Mouse (Mus musculus) embryonic facial prominence, embryonic 12.5 days (tissue): ENCODE measurements around the gene Rnf157. TPM values are rescaled to one million over a fixed set of nuclear protein-coding genes. Genes with fewer than 3 reads are reported as not detected.

Experiments used
- ATAC-seq: fragments of 200-750 bp; cut with Nextera tagmentation; 2 replicates; pipeline ENCODE4 v1.8.0; 2017; ENCODE audit not compliant: insufficient number of reproducible peaks, insufficient read depth, low FRiP score, low TSS enrichment
- H3K27ac ChIP-seq: fragments of 300-500 bp; sonication (generic); 2 replicates; pipeline ENCODE4 v1.5.1; 2016; ENCODE audit warnings: mild to moderate bottlenecking
- H3K27me3 ChIP-seq: fragments of 300-500 bp; sonication (generic); 2 replicates; pipeline ENCODE4 v1.6.1; 2016; ENCODE audit warnings: mild to moderate bottlenecking, moderate library complexity
- H3K36me3 ChIP-seq: fragments of 300-500 bp; sonication (generic); 2 replicates; pipeline ENCODE4 v1.6.1; 2016; ENCODE audit warnings: mild to moderate bottlenecking
- H3K4me1 ChIP-seq: fragments of 300-500 bp; sonication (generic); 2 replicates; pipeline ENCODE4 v1.6.1; 2016
- H3K4me2 ChIP-seq: fragments of 300-500 bp; sonication (generic); replicated peaks from 2 replicates; pipeline ENCODE4 v1.6.1; 2016; ENCODE audit warnings: mild to moderate bottlenecking, moderate library complexity
- H3K4me3 ChIP-seq: fragments of 300-500 bp; sonication (generic); 2 replicates; pipeline ENCODE4 v1.5.1; 2016; ENCODE audit warnings: mild to moderate bottlenecking
- H3K9ac ChIP-seq: fragments of 300-500 bp; sonication (generic); 2 replicates; pipeline ENCODE4 v1.6.1; 2016; ENCODE audit warnings: mild to moderate bottlenecking, moderate library complexity
- H3K9me3 ChIP-seq: fragments of 300-500 bp; sonication (generic); 2 replicates; pipeline ENCODE4 v1.6.1; 2016; ENCODE audit warnings: mild to moderate bottlenecking, moderate library complexity
- WGBS: fragments of 180-500 bp; shearing (Covaris S2); methylation state at CpG from one replicate; pipeline ENCODE4 v1.1.7; 2016; 5-methylcytosine and 5-hydroxymethylcytosine counted together
- polyA plus RNA-seq: library from polyadenylated mRNA; unstranded; fragments of >200 nt; fragmentation: Nextera tagmentation; extraction: Ambion mirVana; gene quantifications from 2 replicates; pipeline ENCODE4 v1.2.1, GENCODE M21; 2016

Rnf157 gene
- polyA plus RNA-seq, 1 experiment from 2014 or later: 27.4 TPM

- Histone ChIP-seq H3K4me3 (no peak overlapping the region), H3K27me3 (no peaks in the 10 kb centered on the region), H3K4me1 (no peaks in the 10 kb centered on the region), H3K9ac (no peak overlapping the region), H3K9me3 (no peaks in the 10 kb centered on the region), H3K27ac (no peak overlapping the region), H3K36me3 (peaks cover 70% of the 10 kb centered on the region), H3K4me2 (no peak overlapping the region)
- WGBS: 75% methylated on average over 7 of the region's 7 CpGs
- ATAC-seq: no peak
These were observed 65.8 kb downstream of the Rnf157 start for GRCm38 (mm10) chr11:116347012-116347411.

- Histone ChIP-seq H3K36me3 (peaks cover 41% of the 10 kb centered on the region; the same call in 1 of the 2 replicates), H3K27ac (no peak overlapping the region), H3K4me3 (no peak overlapping the region), H3K9ac (no peak overlapping the region), H3K27me3 (0 out of 2 replicates have a peak, but pooled peaks cover 6% of the 10 kb centered on the region), H3K4me1 (peaks cover 3% of the 10 kb centered on the region; the same call in 1 of the 2 replicates), H3K9me3 (no peaks in the 10 kb centered on the region), H3K4me2 (no peak overlapping the region)
- ATAC-seq: no peak
- 70% methylated on average over 25 of the region's 25 CpGs for WGBS
These were observed 70.6 kb downstream of the Rnf157 start for GRCm38 (mm10) chr11:116342069-116342791.

- peaks cover 4% of the 10 kb centered on the region; the same call in 1 of the 2 replicates for H3K36me3 ChIP-seq
- no peak overlapping the region for H3K4me3 ChIP-seq
- H3K4me2 ChIP-seq: no peak overlapping the region
- H3K27ac ChIP-seq: no peak overlapping the region
- WGBS: 80% methylated on average over 6 of the region's 6 CpGs
- H3K27me3 ChIP-seq: peaks cover 33% of the 10 kb centered on the region
- no peaks in the 10 kb centered on the region for H3K9me3 ChIP-seq
- H3K4me1 ChIP-seq: peaks cover 33% of the 10 kb centered on the region
- no peak overlapping the region for H3K9ac ChIP-seq
- ATAC-seq: no peak
These were observed 75.3 kb downstream of the Rnf157 start for GRCm38 (mm10) chr11:116337531-116337930.

- peaks cover 38% of the 10 kb centered on the region for H3K4me1 ChIP-seq
These were observed 75.8 kb downstream of the Rnf157 start for GRCm38 (mm10) chr11:116337000-116337399.

GRCm38 (mm10) chr11:116336393-116336792 lies 76.4 kb downstream of the Rnf157 start:
- WGBS: 79% methylated on average over 4 of the region's 4 CpGs
- H3K27ac ChIP-seq: no peak overlapping the region
- peaks cover 33% of the 10 kb centered on the region for H3K27me3 ChIP-seq
- peak overlapping the region; percentile 95; the same call in 1 of the 2 replicates for H3K4me2 ChIP-seq
- no peak overlapping the region for H3K4me3 ChIP-seq
- H3K4me1 ChIP-seq: peaks cover 40% of the 10 kb centered on the region
- peak overlapping the region; percentile 70; the same call in 1 of the 2 replicates for H3K9ac ChIP-seq
- H3K9me3 ChIP-seq: no peaks in the 10 kb centered on the region
- no peaks in the 10 kb centered on the region for H3K36me3 ChIP-seq
- no peak for ATAC-seq

More at GRCm38 (mm10) chr11:116337000-116337399, 75.8 kb downstream of the Rnf157 start:
- Histone ChIP-seq H3K9ac (no peak overlapping the region), H3K36me3 (peaks cover 4% of the 10 kb centered on the region; the same call in 1 of the 2 replicates), H3K27ac (no peak overlapping the region), H3K27me3 (peaks cover 33% of the 10 kb centered on the region), H3K9me3 (no peaks in the 10 kb centered on the region), H3K4me2 (no peak overlapping the region), H3K4me3 (no peak overlapping the region)
- 61% methylated on average over 12 of the region's 12 CpGs for WGBS
- no peak for ATAC-seq

GRCm38 (mm10) chr11:116335244-116336036 lies 77.4 kb downstream of the Rnf157 start, which contains the start of gene Foxj1:
TSS of gene Foxj1 (minus strand) at chr11:116335399.
- peak within 1 kb of the TSS; percentile 95 for H3K4me2 ChIP-seq
- H3K27me3 ChIP-seq: peaks cover 33% of the 10 kb centered on the region
- under 1% methylated on average over 58 of the region's 61 CpGs for WGBS
- H3K4me1 ChIP-seq: peaks cover 40% of the 10 kb centered on the region
- no peaks in the 10 kb centered on the region for H3K36me3 ChIP-seq
- no peaks in the 10 kb centered on the region for H3K9me3 ChIP-seq
- peak; percentile 74 for ATAC-seq
- 0 out of 2 replicates have a peak within 1 kb of the TSS, but pooled peaks have one; percentile 59 for H3K27ac ChIP-seq
- H3K4me3 ChIP-seq: peak within 1 kb of the TSS; percentile 56
- peak within 1 kb of the TSS; percentile 70 for H3K9ac ChIP-seq

- Histone ChIP-seq H3K9ac (0 out of 2 replicates have a peak overlapping the region, but pooled peaks have one; percentile 34), H3K9me3 (no peaks in the 10 kb centered on the region), H3K27me3 (peaks cover 33% of the 10 kb centered on the region), H3K4me3 (peak overlapping the region; percentile 56), H3K36me3 (no peaks in the 10 kb centered on the region), H3K4me1 (peaks cover 45% of the 10 kb centered on the region), H3K27ac (no peak overlapping the region), H3K4me2 (peak overlapping the region; percentile 95)
- no peak for ATAC-seq
- 7% methylated on average over 26 of the region's 26 CpGs for WGBS
These were observed 78.4 kb downstream of the Rnf157 start for GRCm38 (mm10) chr11:116334417-116334782.

- no peaks in the 10 kb centered on the region for H3K36me3 ChIP-seq
- no peaks in the 10 kb centered on the region for H3K9me3 ChIP-seq
- 22% methylated on average over 31 of the region's 31 CpGs for WGBS
- H3K4me1 ChIP-seq: peaks cover 49% of the 10 kb centered on the region
- H3K9ac ChIP-seq: 0 out of 2 replicates have a peak overlapping the region, but pooled peaks have one; percentile 34
- peaks cover 33% of the 10 kb centered on the region for H3K27me3 ChIP-seq
- no peak for ATAC-seq
- H3K4me3 ChIP-seq: peak overlapping the region; percentile 56
- H3K27ac ChIP-seq: no peak overlapping the region
- H3K4me2 ChIP-seq: peak overlapping the region; percentile 95
These were observed 79.1 kb downstream of the Rnf157 start for GRCm38 (mm10) chr11:116333526-116334416.

- Histone ChIP-seq H3K27me3 (peaks cover 31% of the 10 kb centered on the region), H3K4me3 (no peak overlapping the region), H3K27ac (no peak overlapping the region)
These were observed 79.9 kb downstream of the Rnf157 start for GRCm38 (mm10) chr11:116332983-116333270.

GRCm38 (mm10) chr11:116332232-116332982 lies 80.4 kb downstream of the Rnf157 start:
- no peak for ATAC-seq
- 36% methylated on average over 19 of the region's 19 CpGs for WGBS
- peaks cover 48% of the 10 kb centered on the region for H3K4me1 ChIP-seq
- H3K4me2 ChIP-seq: no peak overlapping the region
- H3K27me3 ChIP-seq: peaks cover 29% of the 10 kb centered on the region
- H3K4me3 ChIP-seq: no peak overlapping the region
- H3K9ac ChIP-seq: no peak overlapping the region
- H3K27ac ChIP-seq: no peak overlapping the region
- H3K9me3 ChIP-seq: no peaks in the 10 kb centered on the region
- no peaks in the 10 kb centered on the region for H3K36me3 ChIP-seq

More at GRCm38 (mm10) chr11:116332983-116333270, 79.9 kb downstream of the Rnf157 start:
- 81% methylated on average over 3 of the region's 3 CpGs for WGBS
- H3K36me3 ChIP-seq: no peaks in the 10 kb centered on the region
- no peak overlapping the region for H3K9ac ChIP-seq
- H3K4me1 ChIP-seq: peaks cover 49% of the 10 kb centered on the region
- no peak for ATAC-seq
- H3K4me2 ChIP-seq: no peak overlapping the region
- H3K9me3 ChIP-seq: no peaks in the 10 kb centered on the region
